In genomic region chr13:41747691-41748090, GRCm38 (mm10) we compare ENCODE assay signal across 19 mouse cellular contexts.
A peak's percentile ranks its signal among the peaks of the same experiment; 100 is the strongest.
DNase-seq lines count a peak whose midpoint lies in the region; ATAC-seq lines count a peak whose summit lies in the region.
"Had no signal": no experiment of that assay in that cellular context is flagged by ENCODE, and none has a peak within 500 bp of the region (broad histone marks: within the 10 kb centered on the region; RNA-seq: fewer than 3 reads in every experiment).

No protein-coding gene starts in this region.

- no peaks in the 10 kb centered on the region for H3K36me3 ChIP-seq in kidney, embryonic 15.5 days
- H3K36me3 ChIP-seq in kidney, embryonic 16.5 days (ENCODE audit: insufficient read depth, low read length) = no peaks in the 10 kb centered on the region
- H3K36me3 ChIP-seq: embryonic facial prominence, embryonic 10.5 days; lung, embryonic 15.5 days; neural tube, embryonic 13.5 days had no signal

- ATAC-seq in kidney, embryonic 15.5 days (replicated peaks; ENCODE audit: low FRiP score) = no peak
- ATAC-seq in kidney, embryonic 16.5 days (ENCODE audit: low FRiP score, low TSS enrichment) = no peak
- no peak for ATAC-seq in granulocyte monocyte progenitor cell, adult 5-6 weeks (replicated peaks; ENCODE audit: poor library complexity, severe bottlenecking)

- peak; percentile 30 for DNase-seq in adrenal gland, adult 2 months
- DNase-seq in adrenal gland, postnatal 36 days = no peak
- peak; percentile 20 for DNase-seq in right cerebral cortex, adult 18-20 months
- DNase-seq in right cerebral cortex, postnatal 36 days (ENCODE audit: low spot score in 2 of 2) = no peak
- DNase-seq in testis, postnatal 14 days (ENCODE audit: low spot score) = no peak
- DNase-seq: gastrocnemius, postnatal 10 days; heart, adult 2 months; kidney, adult 11 months; kidney, postnatal 10 days had no signal

- no peaks in the 10 kb centered on the region for H3K4me1 ChIP-seq in kidney, embryonic 15.5 days
- no peaks in the 10 kb centered on the region for H3K4me1 ChIP-seq in kidney, embryonic 16.5 days (ENCODE audit: insufficient read depth, low read length)
- H3K4me1 ChIP-seq: embryonic facial prominence, embryonic 10.5 days; lung, embryonic 15.5 days; neural tube, embryonic 13.5 days had no signal

- H3K4me3 ChIP-seq in kidney, embryonic 15.5 days (replicated peaks) = no peak overlapping the region
- no peak overlapping the region for H3K4me3 ChIP-seq in kidney, embryonic 16.5 days (ENCODE audit: low read length)
- H3K4me3 ChIP-seq: embryonic facial prominence, embryonic 10.5 days; heart, adult 2 months; layer of hippocampus, adult 2 months; lung, embryonic 15.5 days; neural tube, embryonic 13.5 days had no signal

- no peak overlapping the region for H3K4me2 ChIP-seq in kidney, embryonic 15.5 days
- H3K4me2 ChIP-seq in kidney, embryonic 16.5 days (replicated peaks; ENCODE audit: low read depth, low read length) = no peak overlapping the region
- H3K4me2 ChIP-seq: lung, embryonic 15.5 days; midbrain, embryonic 11.5 days; neural tube, embryonic 13.5 days had no signal

- H3K27me3 ChIP-seq in kidney, embryonic 15.5 days = no peaks in the 10 kb centered on the region
- H3K27me3 ChIP-seq in kidney, embryonic 16.5 days (ENCODE audit: insufficient read depth, low read length) = no peaks in the 10 kb centered on the region
- H3K27me3 ChIP-seq: lung, embryonic 15.5 days; neural tube, embryonic 13.5 days had no signal

- H3K9ac ChIP-seq in kidney, embryonic 15.5 days = no peak overlapping the region
- no peak overlapping the region for H3K9ac ChIP-seq in kidney, embryonic 16.5 days (replicated peaks; ENCODE audit: low read length)
- H3K9ac ChIP-seq: liver, embryonic 14.5 days; lung, embryonic 15.5 days; neural tube, embryonic 13.5 days had no signal

- no peaks in the 10 kb centered on the region for H3K9me3 ChIP-seq in kidney, embryonic 15.5 days (replicated peaks)
- H3K9me3 ChIP-seq in kidney, embryonic 16.5 days (ENCODE audit: low read length) = no peaks in the 10 kb centered on the region
- H3K9me3 ChIP-seq: embryonic facial prominence, embryonic 10.5 days; lung, embryonic 15.5 days; neural tube, embryonic 13.5 days had no signal

- WGBS in kidney, embryonic 15.5 days = 69% methylated on average over 4 of the region's 4 CpGs
- WGBS in kidney, embryonic 16.5 days = 73% methylated on average over 4 of the region's 4 CpGs

- H3K27ac ChIP-seq in kidney, embryonic 15.5 days = 0 out of 2 replicates have a peak overlapping the region, but pooled peaks have one; percentile 18
- H3K27ac ChIP-seq in kidney, embryonic 16.5 days (ENCODE audit: low read length) = no peak overlapping the region
- H3K27ac ChIP-seq: embryonic facial prominence, embryonic 10.5 days; heart, adult 2 months; layer of hippocampus, adult 2 months; liver, embryonic 14.5 days; lung, embryonic 15.5 days; macrophage; neural tube, embryonic 13.5 days had no signal

Comparison
In these comparisons a context has a peak if more than half of its experiments do, and no peak if none do; other contexts are left out.
1. DNase-seq: peak in adrenal gland, adult 2 months (single experiment) and right cerebral cortex, adult 18-20 months (single experiment); none in adrenal gland, postnatal 36 days (0 of 2), right cerebral cortex, postnatal 36 days (0 of 2) and testis, postnatal 14 days (single experiment).